Mouse (Mus musculus) left cerebral cortex, adult 2 months (tissue): ENCODE data around the gene Gins2. TPM values are rescaled to one million over a fixed set of nuclear protein-coding genes. Genes with fewer than 3 reads are reported as not detected.

Experiments
- DNase-seq, 2 experiments: peaks; one replicate each; pipeline ENCODE4 v3.0.0; 2021 to 2022; ENCODE audit warnings: low spot score in 2 of 2, mixed read lengths in 1 of 2; ENCODE audit errors: extremely low spot score in 1 of 2
- H3K27ac ChIP-seq: fragments of 200-600 bp; 2 replicates; pipeline ENCODE4 v1.8.1; 2022
- H3K4me3 ChIP-seq: fragments of 200-600 bp; 2 replicates; pipeline ENCODE4 v1.8.1; 2022
- CTCF ChIP-seq: fragments of 200-600 bp; IDR thresholded peaks from 2 replicates; pipeline ENCODE4 v1.8.1; 2022; ENCODE audit warnings: antibody characterized with exemption, mild to moderate bottlenecking, moderate library complexity
- intact Hi-C: fragments of 180-260 bp; cut with DNase I; formaldehyde crosslinking; loops from one replicate; pipeline ENCODE4 v1.15.1; 2025
- long read RNA-seq, 2 experiments: library from polyadenylated mRNA; stranded (forward); transcript quantifications; one replicate each; pipeline ENCODE4 v2.0.0; 2021; ENCODE audit warnings: borderline mapping rate in 2 of 2
- total RNA-seq, 2 experiments: library from RNA; stranded (reverse); gene quantifications; 2 replicates each; pipeline ENCODE4 v1.2.3; 2021

The Gins2 gene
- 1 to 10 TPM; 1.0 to 2.9 TPM for total RNA-seq
- long read RNA-seq, experiment 1, partial matches to known transcripts, result 0 of 1 reads
- long read RNA-seq, experiment 1, other reads (novel, unspliced or antisense), result 0 of 1 reads
- long read RNA-seq, experiment 2, result 0 reads

GRCm38 (mm10) chr8:120588908-120589771 is at the start of gene Gins2:
TSS of gene Gins2 (minus strand) at chr8:120589304.
- DNase-seq, result peak; percentile 97 to 99
- peak within 1 kb of the TSS; percentile 56 for H3K4me3 ChIP-seq
- intact Hi-C loops, result no loop called here
- TF ChIP-seq CTCF, result no peak; the same call in 1 of the 2 replicates
- H3K27ac ChIP-seq, result 0 out of 2 replicates have a peak within 1 kb of the TSS, but pooled peaks have one; percentile 48

- DNase-seq, result peak; percentile 45 to 54
- Histone ChIP-seq H3K27ac (peak overlapping the region; percentile 44; the same call in 1 of the 2 replicates), H3K4me3 (peak overlapping the region; percentile 64)
- no peak for TF ChIP-seq CTCF
- intact Hi-C loops, result no loop called here
Observed at GRCm38 (mm10) chr8:120634329-120634839, 45.3 kb upstream of the Gins2 start.

GRCm38 (mm10) chr8:120633665-120634271 is 44.7 kb upstream of the Gins2 start:
- peak in 1 of 2 experiments; percentile 29 for DNase-seq
- no peak for TF ChIP-seq CTCF
- intact Hi-C loops, result no loop called here
- Histone ChIP-seq H3K27ac (peak overlapping the region; percentile 28; the same call in 1 of the 2 replicates), H3K4me3 (peak overlapping the region; percentile 64)

GRCm38 (mm10) chr8:120632969-120633664 is 44.0 kb upstream of the Gins2 start:
- peak overlapping the region; percentile 64 for H3K4me3 ChIP-seq
- intact Hi-C loops, result no loop called here
- TF ChIP-seq CTCF, result no peak
- H3K27ac ChIP-seq, result peak overlapping the region; percentile 28; the same call in 1 of the 2 replicates
- no peak for DNase-seq

- intact Hi-C loops, result no loop called here
- DNase-seq, result peak in 1 of 2 experiments; percentile 36
- TF ChIP-seq CTCF, result no peak
- peak overlapping the region; percentile 11; the same call in 1 of the 2 replicates for H3K27ac ChIP-seq
- no peak overlapping the region for H3K4me3 ChIP-seq
Observed at GRCm38 (mm10) chr8:120631441-120632375, 42.6 kb upstream of the Gins2 start.

- intact Hi-C loops, result no loop called here
- no peak for DNase-seq
- no peak for TF ChIP-seq CTCF
- 0 out of 2 replicates have a peak overlapping the region, but pooled peaks have one; percentile 11 for H3K27ac ChIP-seq
- H3K4me3 ChIP-seq, result no peak overlapping the region
Observed at GRCm38 (mm10) chr8:120630848-120631247, 41.7 kb upstream of the Gins2 start.

- no peak for DNase-seq
- Histone ChIP-seq H3K27ac (no peak overlapping the region), H3K4me3 (no peak overlapping the region)
- no peak for TF ChIP-seq CTCF
- intact Hi-C loops, result no loop called here
Observed at GRCm38 (mm10) chr8:120630031-120630430, 40.9 kb upstream of the Gins2 start.

GRCm38 (mm10) chr8:120627298-120627697 is 38.2 kb upstream of the Gins2 start:
- TF ChIP-seq CTCF, result no peak
- Histone ChIP-seq H3K4me3 (no peak overlapping the region), H3K27ac (no peak overlapping the region)
- no peak for DNase-seq
- intact Hi-C loops, result no loop called here

- Histone ChIP-seq H3K4me3 (no peak overlapping the region), H3K27ac (no peak overlapping the region)
- no peak for DNase-seq
- no peak for TF ChIP-seq CTCF
- intact Hi-C loops, result no loop called here
Observed at GRCm38 (mm10) chr8:120626461-120626860, 37.4 kb upstream of the Gins2 start.

- intact Hi-C loops, result no loop called here
- TF ChIP-seq CTCF, result no peak
- Histone ChIP-seq H3K27ac (no peak overlapping the region), H3K4me3 (no peak overlapping the region)
- DNase-seq, result no peak
Observed at GRCm38 (mm10) chr8:120623608-120624007, 34.5 kb upstream of the Gins2 start.
